Mouse (Mus musculus): ENCODE measurements around the gene Gadl1. TPM values are rescaled to one million over a fixed set of nuclear protein-coding genes. Genes with fewer than 3 reads are reported as not detected.

Gene Gadl1
- polyA plus RNA-seq, 1 experiment from 2014 or later: 0.48 TPM

- H3K9ac ChIP-seq: no peak overlapping the region
- H3K36me3 ChIP-seq: no peaks in the 10 kb centered on the region
- ATAC-seq (ENCODE audit: low FRiP score): no peak
- 0 out of 2 replicates have a peak overlapping the region, but pooled peaks have one; percentile 17 for H3K4me2 ChIP-seq
- no peak overlapping the region for H3K4me3 ChIP-seq
- H3K27me3 ChIP-seq: no peaks in the 10 kb centered on the region; the same call in 1 of the 2 replicates
- H3K9me3 ChIP-seq: no peaks in the 10 kb centered on the region
- WGBS: 14% methylated on average over 15 of the region's 15 CpGs
- peaks cover 3% of the 10 kb centered on the region; the same call in 1 of the 2 replicates for H3K4me1 ChIP-seq (replicated peaks)
- no peak overlapping the region for H3K27ac ChIP-seq
Measured at GRCm38 (mm10) chr9:115908325-115908724, 930 bp upstream of the Gadl1 start.

- Histone ChIP-seq H3K27me3 (no peaks in the 10 kb centered on the region), H3K27ac (no peak overlapping the region), H3K4me2 (no peak overlapping the region), H3K36me3 (no peaks in the 10 kb centered on the region), H3K4me3 (no peak overlapping the region), H3K9ac (no peak overlapping the region), H3K9me3 (no peaks in the 10 kb centered on the region), H3K4me1 (replicated peaks) (peaks cover 11% of the 10 kb centered on the region; the same call in 1 of the 2 replicates)
- ATAC-seq (ENCODE audit: low FRiP score): no peak
- 67% methylated on average over 7 of the region's 7 CpGs for WGBS
Measured at GRCm38 (mm10) chr9:115914006-115914405, 4.8 kb downstream of the Gadl1 start.

GRCm38 (mm10) chr9:115915586-115916270 is 6.5 kb downstream of the Gadl1 start:
- no peak overlapping the region for H3K4me2 ChIP-seq
- no peak overlapping the region for H3K27ac ChIP-seq
- H3K36me3 ChIP-seq: no peaks in the 10 kb centered on the region
- peaks cover 11% of the 10 kb centered on the region; the same call in 1 of the 2 replicates for H3K4me1 ChIP-seq (replicated peaks)
- WGBS: 71% methylated on average over 14 of the region's 14 CpGs
- no peak overlapping the region for H3K4me3 ChIP-seq
- no peak overlapping the region for H3K9ac ChIP-seq
- ATAC-seq (ENCODE audit: low FRiP score): no peak
- H3K9me3 ChIP-seq: no peaks in the 10 kb centered on the region
- no peaks in the 10 kb centered on the region for H3K27me3 ChIP-seq

- no peak overlapping the region for H3K4me2 ChIP-seq
- H3K4me1 ChIP-seq (replicated peaks): peaks cover 11% of the 10 kb centered on the region; the same call in 1 of the 2 replicates
- no peaks in the 10 kb centered on the region for H3K36me3 ChIP-seq
- no peaks in the 10 kb centered on the region for H3K9me3 ChIP-seq
- no peak overlapping the region for H3K4me3 ChIP-seq
- H3K9ac ChIP-seq: no peak overlapping the region
- WGBS: 94% methylated on average over 3 of the region's 3 CpGs
- no peak for ATAC-seq (ENCODE audit: low FRiP score)
- H3K27ac ChIP-seq: no peak overlapping the region
- H3K27me3 ChIP-seq: no peaks in the 10 kb centered on the region
Measured at GRCm38 (mm10) chr9:115919736-115920135, 10.5 kb downstream of the Gadl1 start.

GRCm38 (mm10) chr9:115922662-115923061 is 13.4 kb downstream of the Gadl1 start:
- no peak for ATAC-seq (ENCODE audit: low FRiP score)
- no peak overlapping the region for H3K4me3 ChIP-seq
- H3K4me1 ChIP-seq (replicated peaks): no peaks in the 10 kb centered on the region
- H3K36me3 ChIP-seq: no peaks in the 10 kb centered on the region
- no peaks in the 10 kb centered on the region for H3K27me3 ChIP-seq
- H3K9ac ChIP-seq: no peak overlapping the region
- 83% methylated on average over 10 of the region's 10 CpGs for WGBS
- H3K4me2 ChIP-seq: no peak overlapping the region
- no peak overlapping the region for H3K27ac ChIP-seq
- no peaks in the 10 kb centered on the region for H3K9me3 ChIP-seq

- Histone ChIP-seq H3K4me2 (no peak overlapping the region), H3K27me3 (peaks cover under 1% of the 10 kb centered on the region; the same call in 1 of the 2 replicates), H3K9ac (no peak overlapping the region), H3K4me3 (no peak overlapping the region), H3K36me3 (no peaks in the 10 kb centered on the region), H3K4me1 (replicated peaks) (no peaks in the 10 kb centered on the region), H3K27ac (no peak overlapping the region), H3K9me3 (0 out of 2 replicates have a peak, but pooled peaks cover 3% of the 10 kb centered on the region)
- WGBS: 95% methylated on average over 1 of the region's 1 CpGs
- ATAC-seq (ENCODE audit: low FRiP score): no peak
Measured at GRCm38 (mm10) chr9:115924094-115924493, 14.8 kb downstream of the Gadl1 start.

GRCm38 (mm10) chr9:115931803-115932202 is 22.5 kb downstream of the Gadl1 start:
- Histone ChIP-seq H3K4me1 (replicated peaks) (peaks cover 12% of the 10 kb centered on the region), H3K27ac (no peak overlapping the region), H3K9ac (no peak overlapping the region), H3K36me3 (no peaks in the 10 kb centered on the region), H3K27me3 (peaks cover 2% of the 10 kb centered on the region; the same call in 1 of the 2 replicates), H3K4me2 (no peak overlapping the region), H3K9me3 (0 out of 2 replicates have a peak, but pooled peaks cover 3% of the 10 kb centered on the region), H3K4me3 (no peak overlapping the region)
- ATAC-seq (ENCODE audit: low FRiP score): no peak
- 85% methylated on average over 2 of the region's 2 CpGs for WGBS

GRCm38 (mm10) chr9:115932741-115933140 is 23.5 kb downstream of the Gadl1 start:
- no peak overlapping the region for H3K4me2 ChIP-seq
- H3K9me3 ChIP-seq: 0 out of 2 replicates have a peak, but pooled peaks cover 3% of the 10 kb centered on the region
- no peaks in the 10 kb centered on the region for H3K36me3 ChIP-seq
- no peak overlapping the region for H3K9ac ChIP-seq
- peaks cover 12% of the 10 kb centered on the region for H3K4me1 ChIP-seq (replicated peaks)
- ATAC-seq (ENCODE audit: low FRiP score): no peak
- peaks cover 2% of the 10 kb centered on the region; the same call in 1 of the 2 replicates for H3K27me3 ChIP-seq
- H3K4me3 ChIP-seq: no peak overlapping the region
- 92% methylated on average over 4 of the region's 4 CpGs for whole genome bisulfite sequencing
- H3K27ac ChIP-seq: no peak overlapping the region

- peaks cover 12% of the 10 kb centered on the region for H3K4me1 ChIP-seq (replicated peaks)
- 58% methylated on average over 7 of the region's 7 CpGs for WGBS
- no peak overlapping the region for H3K4me2 ChIP-seq
- no peak overlapping the region for H3K4me3 ChIP-seq
- H3K27me3 ChIP-seq: peaks cover 2% of the 10 kb centered on the region; the same call in 1 of the 2 replicates
- no peak overlapping the region for H3K9ac ChIP-seq
- H3K9me3 ChIP-seq: 0 out of 2 replicates have a peak, but pooled peaks cover 3% of the 10 kb centered on the region
- no peak for ATAC-seq (ENCODE audit: low FRiP score)
- H3K36me3 ChIP-seq: no peaks in the 10 kb centered on the region
- peak overlapping the region; percentile 1; the same call in 1 of the 2 replicates for H3K27ac ChIP-seq
Measured at GRCm38 (mm10) chr9:115933243-115933964, 24.1 kb downstream of the Gadl1 start.

GRCm38 (mm10) chr9:115934288-115934687 is 25.0 kb downstream of the Gadl1 start:
- Histone ChIP-seq H3K9me3 (no peaks in the 10 kb centered on the region), H3K4me3 (no peak overlapping the region), H3K36me3 (no peaks in the 10 kb centered on the region), H3K4me2 (no peak overlapping the region), H3K27ac (no peak overlapping the region), H3K4me1 (replicated peaks) (peaks cover 12% of the 10 kb centered on the region), H3K27me3 (no peaks in the 10 kb centered on the region), H3K9ac (no peak overlapping the region)
- WGBS: 93% methylated on average over 11 of the region's 11 CpGs
- ATAC-seq (ENCODE audit: low FRiP score): no peak

- WGBS: 80% methylated on average over 2 of the region's 2 CpGs
- Histone ChIP-seq H3K4me2 (no peak overlapping the region), H3K27ac (no peak overlapping the region), H3K4me1 (replicated peaks) (peaks cover 18% of the 10 kb centered on the region), H3K27me3 (no peaks in the 10 kb centered on the region), H3K4me3 (no peak overlapping the region), H3K9ac (no peak overlapping the region), H3K9me3 (no peaks in the 10 kb centered on the region), H3K36me3 (no peaks in the 10 kb centered on the region)
- no peak for ATAC-seq (ENCODE audit: low FRiP score)
Measured at GRCm38 (mm10) chr9:115936350-115936749, 27.1 kb downstream of the Gadl1 start.

GRCm38 (mm10) chr9:115937915-115938314 is 28.7 kb downstream of the Gadl1 start:
- H3K4me2 ChIP-seq: no peak overlapping the region
- no peak overlapping the region for H3K9ac ChIP-seq
- no peaks in the 10 kb centered on the region for H3K9me3 ChIP-seq
- no peaks in the 10 kb centered on the region for H3K36me3 ChIP-seq
- ATAC-seq (ENCODE audit: low FRiP score): no peak
- 91% methylated on average over 5 of the region's 5 CpGs for WGBS
- H3K4me1 ChIP-seq (replicated peaks): peaks cover 21% of the 10 kb centered on the region
- H3K27me3 ChIP-seq: no peaks in the 10 kb centered on the region
- H3K4me3 ChIP-seq: no peak overlapping the region
- no peak overlapping the region for H3K27ac ChIP-seq
